Mouse (Mus musculus) embryonic fibroblast, embryonic 13.5 days (primary cell): ENCODE measurements around the gene Emc9. TPM values are rescaled to one million over a fixed set of nuclear protein-coding genes. Genes with fewer than 3 reads are reported as not detected.

Experiments used
- H3K27ac ChIP-seq: 2 replicates; pipeline ENCODE4 v1.5.1; 2012; ENCODE audit warnings: low read length, control low read depth, inconsistent platforms; ENCODE audit not compliant: insufficient read depth
- H3K4me1 ChIP-seq: 2 replicates; pipeline ENCODE4 v1.6.1; 2011; ENCODE audit warnings: low read length; ENCODE audit not compliant: control insufficient read depth, insufficient read depth
- H3K4me3 ChIP-seq: 2 replicates; pipeline ENCODE4 v1.5.1; 2011; ENCODE audit warnings: mild to moderate bottlenecking, control low read depth, low read length; ENCODE audit not compliant: insufficient read depth
- CTCF ChIP-seq: IDR thresholded peaks from 2 replicates; pipeline ENCODE4 v1.5.1; 2011; ENCODE audit warnings: mild to moderate bottlenecking, control low read depth, low read length, moderate library complexity, borderline replicate concordance; ENCODE audit not compliant: insufficient read depth
- POLR2A ChIP-seq: IDR thresholded peaks from 2 replicates; pipeline ENCODE4 v1.6.1; 2011; ENCODE audit warnings: low read depth, mild to moderate bottlenecking, control low read depth, low read length, moderate library complexity
- polyA plus RNA-seq: library from polyadenylated mRNA; stranded (reverse); fragments of >200 nt; gene quantifications from 2 replicates; pipeline ENCODE4 v1.2.4, GENCODE M21; 2011; ENCODE audit warnings: low read depth; ENCODE audit not compliant: missing spikeins, insufficient read length

Gene Emc9
- 8.9 and 10.0 TPM in 2 replicates for polyA plus RNA-seq

DNA sequence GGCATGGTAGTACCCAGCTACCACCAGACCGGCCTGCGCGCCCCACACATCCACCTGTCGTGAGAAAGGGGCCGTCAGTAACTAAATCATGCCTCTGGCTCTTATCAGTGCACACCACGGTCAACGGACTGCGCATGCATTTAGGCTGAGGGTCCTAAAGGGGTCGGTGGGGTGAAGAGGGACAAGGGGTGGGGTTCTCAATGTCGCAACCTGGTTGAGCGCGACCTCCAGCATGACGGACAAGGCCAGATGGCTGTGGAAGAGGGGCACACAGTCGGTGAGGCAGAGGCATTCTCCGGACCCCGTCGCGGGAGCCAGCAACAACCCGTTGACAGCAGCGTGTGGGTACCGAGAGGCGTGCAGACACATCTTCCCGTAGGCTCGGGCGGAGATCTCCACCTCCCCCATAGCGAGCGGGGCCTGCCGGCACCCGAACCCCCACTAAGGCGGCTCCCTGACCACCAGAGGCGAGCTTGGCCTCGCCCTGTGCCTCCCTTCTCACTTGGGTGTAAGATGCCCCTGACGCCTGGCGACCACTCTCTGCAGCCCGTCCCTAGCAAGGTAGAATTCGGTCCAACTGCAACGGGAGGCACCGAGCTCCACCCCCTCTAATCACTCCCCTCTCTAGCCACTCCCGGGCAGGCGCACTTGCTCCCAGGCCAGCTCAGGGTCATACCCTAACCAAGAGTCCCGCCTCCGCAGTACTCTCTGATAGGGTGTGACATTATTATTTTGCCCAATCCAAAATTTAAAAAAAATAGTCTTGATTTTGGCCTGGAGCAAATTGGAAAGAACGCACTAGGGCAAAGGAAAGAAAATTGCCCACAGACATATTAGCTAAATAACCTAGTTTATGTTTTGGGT lies at the start of gene Emc9:
Gene Emc9, minus strand, starts transcription at position 601 of the 864 bp plus-strand sequence.
- Histone ChIP-seq H3K4me1 (0 out of 2 replicates have a peak, but pooled peaks cover 2% of the 10 kb centered on the region), H3K27ac (no peak within 1 kb of the TSS), H3K4me3 (peak within 1 kb of the TSS; percentile 73)
- TF ChIP-seq CTCF (no peak), POLR2A (peak; percentile 85)

DNA sequence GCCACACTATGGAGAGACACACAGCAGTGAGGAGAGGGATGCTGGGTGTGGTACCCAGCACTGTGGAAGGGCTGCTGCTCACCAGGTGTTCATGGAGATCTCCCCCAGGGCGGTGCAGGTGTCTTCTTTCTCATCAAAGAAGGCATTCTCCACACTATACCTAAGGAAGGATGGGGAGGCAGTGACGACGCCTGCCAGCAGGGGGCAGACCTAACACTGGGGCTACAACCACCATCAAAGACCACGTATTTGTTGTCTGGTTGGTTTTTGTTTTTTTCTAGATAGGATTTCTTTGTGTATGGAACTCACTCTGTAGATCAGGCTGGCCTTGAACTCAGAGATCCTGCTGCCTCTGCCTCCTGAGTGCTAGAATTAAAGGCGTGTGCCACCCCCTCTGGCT lies 44.2 kb upstream of the Emc9 start:
- no peak overlapping the region for H3K4me3 ChIP-seq
- TF ChIP-seq CTCF: peak; percentile 84; the same call in 1 of the 2 replicates
- TF ChIP-seq POLR2A: no peak
- H3K4me1 ChIP-seq: 0 out of 2 replicates have a peak, but pooled peaks cover 4% of the 10 kb centered on the region
- no peak overlapping the region for H3K27ac ChIP-seq

DNA sequence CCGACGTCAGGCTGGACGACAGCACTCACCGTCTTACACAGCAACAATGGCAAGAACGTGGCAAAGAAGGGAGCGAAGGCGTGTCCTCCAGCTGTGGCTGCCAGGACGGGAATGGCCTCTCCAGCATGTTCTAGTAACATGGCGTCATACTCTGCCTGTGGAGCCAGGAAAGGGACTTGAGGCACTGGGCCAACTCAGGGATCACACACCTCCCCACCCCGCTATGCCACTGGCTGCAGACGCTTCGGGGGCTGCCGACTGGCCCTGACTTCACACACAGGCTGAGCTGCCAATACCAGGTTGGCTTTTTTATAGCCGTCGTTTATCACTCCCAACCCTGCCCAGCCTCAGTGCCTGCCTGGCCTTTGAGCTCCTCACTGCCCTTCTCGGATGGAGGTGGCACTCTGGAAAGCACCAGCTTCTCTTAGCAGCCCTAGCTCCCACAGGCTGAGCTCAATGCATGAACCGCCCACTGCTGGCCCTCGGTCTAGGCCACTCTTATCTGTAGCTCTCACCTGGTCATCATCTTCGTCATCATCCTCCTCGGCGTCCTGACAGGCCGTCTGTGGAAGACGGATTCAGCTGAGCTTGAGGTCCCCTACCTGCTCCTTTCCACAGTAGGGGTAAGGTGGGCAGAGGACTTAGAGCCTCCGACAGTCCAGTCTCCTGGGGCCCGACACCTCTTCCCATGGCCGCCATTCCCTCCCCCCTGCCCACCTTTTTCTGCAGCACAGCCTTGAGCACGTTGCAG lies 43.1 kb upstream of the Emc9 start:
- TF ChIP-seq CTCF: no peak
- no peak for TF ChIP-seq POLR2A
- Histone ChIP-seq H3K4me3 (no peak overlapping the region), H3K27ac (no peak overlapping the region), H3K4me1 (no peaks in the 10 kb centered on the region)

DNA sequence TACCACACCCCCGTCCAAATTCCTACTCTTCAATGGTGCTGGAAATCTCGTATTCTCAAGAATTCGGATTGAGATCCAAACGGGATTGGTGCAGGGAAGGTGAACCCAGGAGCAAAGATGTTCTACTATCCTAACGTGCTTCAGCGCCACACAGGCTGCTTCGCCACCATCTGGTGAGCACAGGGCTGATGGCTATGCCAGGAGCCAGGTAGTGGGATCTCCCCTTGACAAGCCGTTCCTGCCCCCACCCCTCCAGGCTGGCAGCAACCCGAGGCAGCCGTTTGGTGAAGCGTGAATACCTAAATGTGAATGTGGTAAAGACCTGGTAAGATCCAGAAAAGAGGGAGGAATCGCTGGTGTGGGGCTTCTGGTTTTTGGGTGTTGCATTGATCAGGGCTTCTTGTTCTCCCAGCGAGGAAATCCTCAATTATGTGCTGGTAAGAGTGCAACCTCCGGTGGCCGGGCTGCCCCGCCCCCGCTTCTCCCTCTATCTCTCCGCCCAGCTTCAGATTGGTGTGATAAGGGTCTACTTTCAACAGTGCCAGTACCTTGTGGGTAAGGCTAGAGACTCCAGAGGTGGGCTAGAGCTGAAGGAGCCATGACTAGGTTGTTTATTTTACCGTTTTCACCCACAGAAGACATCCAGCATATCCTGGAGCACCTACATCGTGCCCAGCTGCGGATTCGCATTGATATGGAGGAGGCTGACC lies 33.5 kb upstream of the Emc9 start:
- Histone ChIP-seq H3K27ac (no peak overlapping the region), H3K4me3 (no peak overlapping the region), H3K4me1 (no peaks in the 10 kb centered on the region)
- no peak for TF ChIP-seq CTCF
- no peak for TF ChIP-seq POLR2A

DNA sequence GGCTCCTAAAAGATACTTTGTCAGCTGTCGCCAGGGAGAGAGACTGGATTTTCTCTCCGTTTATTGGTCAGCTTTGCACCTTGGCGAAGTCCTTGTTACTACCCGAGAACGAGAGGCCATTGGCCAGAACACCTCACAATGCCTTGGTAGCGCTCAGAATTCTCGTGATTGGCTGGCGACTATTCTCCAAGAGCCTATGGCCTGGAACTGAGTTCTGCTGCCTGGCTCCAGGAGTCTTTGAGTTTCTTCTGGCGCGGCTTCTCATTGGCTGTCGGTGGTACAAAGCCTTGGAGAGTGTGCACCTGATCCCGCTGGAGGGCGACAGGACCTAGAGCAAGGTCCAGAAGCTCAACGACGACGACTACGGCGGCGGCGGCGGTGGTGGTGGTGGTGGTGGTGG lies 32.7 kb upstream of the Emc9 start, which contains the start of gene Rec8:
Gene Rec8, plus strand, starts transcription at position 216 of the 400 bp plus-strand sequence.
- Histone ChIP-seq H3K4me1 (no peaks in the 10 kb centered on the region), H3K27ac (no peak within 1 kb of the TSS), H3K4me3 (no peak within 1 kb of the TSS)
- no peak for TF ChIP-seq POLR2A
- TF ChIP-seq CTCF: no peak

DNA sequence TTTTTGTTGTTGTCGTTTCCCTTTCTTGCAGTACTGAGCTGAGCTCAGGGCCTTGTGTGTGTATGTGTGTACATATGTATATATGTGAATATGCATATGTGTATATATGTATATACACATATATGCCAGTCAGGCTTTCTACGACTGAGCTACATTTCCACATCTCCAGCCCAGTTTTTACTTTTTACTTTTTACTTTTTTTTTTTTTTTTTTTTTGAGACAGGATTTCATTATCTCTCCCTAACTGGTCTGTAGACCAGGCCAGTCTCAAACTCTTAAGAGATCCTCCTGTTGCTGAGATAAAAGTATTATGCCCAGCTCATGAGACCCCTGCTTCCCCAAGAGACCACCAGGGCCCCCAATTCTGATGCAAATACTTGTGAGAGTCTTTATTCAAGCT lies 31.7 kb upstream of the Emc9 start:
- H3K4me1 ChIP-seq: no peaks in the 10 kb centered on the region
- TF ChIP-seq CTCF (no peak), POLR2A (no peak)
- no peak overlapping the region for H3K27ac ChIP-seq
- no peak overlapping the region for H3K4me3 ChIP-seq

DNA sequence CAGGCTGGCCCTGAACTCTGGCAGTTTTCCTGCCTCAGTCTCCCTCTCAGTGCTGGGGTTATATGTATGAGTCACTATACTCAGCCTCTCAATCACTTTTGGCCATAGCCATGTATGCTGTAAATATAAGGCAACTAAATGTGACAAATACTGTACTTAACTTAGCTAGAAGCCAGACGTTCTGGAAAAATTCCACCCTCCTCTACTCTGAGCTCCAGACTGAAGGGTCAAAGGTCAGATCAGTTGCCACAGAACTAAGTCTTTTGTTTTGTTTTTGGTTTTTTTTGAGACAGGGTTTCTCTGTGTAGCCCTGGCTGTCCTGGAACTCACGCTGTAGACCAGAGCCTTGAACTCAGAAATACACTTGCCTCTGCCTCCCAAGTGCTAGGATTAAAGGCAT lies 30.8 kb upstream of the Emc9 start:
- H3K4me3 ChIP-seq: no peak overlapping the region
- no peaks in the 10 kb centered on the region for H3K4me1 ChIP-seq
- no peak for TF ChIP-seq CTCF
- TF ChIP-seq POLR2A: no peak
- H3K27ac ChIP-seq: no peak overlapping the region

DNA sequence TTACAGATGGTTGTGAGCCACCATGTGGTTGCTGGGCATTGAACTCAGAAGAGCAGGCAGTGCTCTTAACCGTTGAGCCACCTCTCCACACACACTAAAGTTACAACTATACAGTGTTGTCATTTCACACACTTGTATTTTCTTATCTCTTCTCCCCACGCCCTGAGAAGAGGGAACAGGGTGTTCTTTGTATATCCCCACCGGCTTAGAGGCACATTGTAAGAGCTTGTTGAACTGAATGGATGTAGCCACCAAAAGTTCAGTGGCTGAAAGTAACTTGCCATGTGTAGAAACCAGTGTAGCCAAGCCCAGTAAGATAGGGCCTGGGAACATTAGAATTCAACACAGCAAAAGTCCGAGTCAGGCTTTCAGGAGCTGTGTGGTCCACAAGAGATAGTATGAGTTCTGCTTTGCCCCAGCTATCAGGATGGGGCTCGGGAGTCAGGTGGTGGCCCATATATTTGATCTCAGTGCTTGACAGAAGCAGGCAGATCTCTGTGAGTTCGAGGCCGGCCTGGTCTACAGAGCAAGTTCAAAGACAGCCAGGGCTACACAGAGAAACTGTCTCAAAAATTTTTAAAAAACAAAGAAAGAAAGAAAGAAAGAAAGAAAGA lies 29.6 kb upstream of the Emc9 start:
- no peak overlapping the region for H3K4me3 ChIP-seq
- TF ChIP-seq CTCF (no peak), POLR2A (no peak)
- no peak overlapping the region for H3K27ac ChIP-seq
- H3K4me1 ChIP-seq: no peaks in the 10 kb centered on the region

DNA sequence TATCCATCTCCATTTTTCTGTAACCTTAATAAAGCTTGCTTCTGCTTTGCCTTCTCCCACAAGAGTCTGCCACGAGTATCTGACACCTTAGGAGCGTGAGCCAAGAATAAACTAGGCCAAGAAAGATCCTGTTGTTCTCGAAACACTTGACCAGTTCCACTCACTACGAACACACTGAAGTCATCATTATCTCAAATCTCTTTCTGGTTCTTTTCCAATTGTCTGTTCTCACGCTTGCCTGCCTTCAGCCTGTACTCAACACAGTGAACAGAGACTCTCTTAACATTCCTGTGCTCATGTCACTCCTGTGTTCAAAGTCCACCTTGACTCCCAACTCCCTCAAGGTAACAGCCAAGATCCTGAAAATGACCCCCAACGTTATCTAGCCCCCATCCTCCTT lies 28.2 kb upstream of the Emc9 start:
- TF ChIP-seq CTCF (no peak), POLR2A (no peak)
- no peaks in the 10 kb centered on the region for H3K4me1 ChIP-seq
- no peak overlapping the region for H3K27ac ChIP-seq
- no peak overlapping the region for H3K4me3 ChIP-seq
